Mouse (Mus musculus) midbrain, embryonic 11.5 days (tissue): ENCODE results near the gene Cdkn1a. TPM values are rescaled to one million over a fixed set of nuclear protein-coding genes. Genes with fewer than 3 reads are reported as not detected.
"Not testable (repeated sequence)": the region's sequence is repeated elsewhere in the genome, so short reads cannot be mapped to it uniquely, and the experiment has no call there.

Experiments
- ATAC-seq: fragments of 200-750 bp; cut with Nextera tagmentation; 2 replicates; pipeline ENCODE4 v1.8.0; 2017; ENCODE audit warnings: moderate TSS enrichment, moderate library complexity; ENCODE audit not compliant: low FRiP score
- DNase-seq: peaks from one replicate; pipeline ENCODE4 v3.0.0; 2015; ENCODE audit warnings: low spot score; ENCODE audit errors: missing footprints
- H3K27ac ChIP-seq: fragments of 300-500 bp; sonication (generic); 2 replicates; pipeline ENCODE4 v1.5.1; 2014; ENCODE audit warnings: low read depth, low read length
- H3K27me3 ChIP-seq: fragments of 300-500 bp; sonication (generic); 2 replicates; pipeline ENCODE4 v1.6.1; 2014; ENCODE audit warnings: mild to moderate bottlenecking, low read length, moderate library complexity, mixed read lengths; ENCODE audit not compliant: control insufficient read depth, insufficient read depth
- H3K36me3 ChIP-seq: fragments of 300-500 bp; sonication (generic); 2 replicates; pipeline ENCODE4 v1.6.1; 2014; ENCODE audit warnings: mild to moderate bottlenecking, low read length, moderate library complexity, mixed read lengths; ENCODE audit not compliant: control insufficient read depth, insufficient read depth
- H3K4me1 ChIP-seq: fragments of 300-500 bp; sonication (generic); 2 replicates; pipeline ENCODE4 v1.6.1; 2014; ENCODE audit warnings: low read length; ENCODE audit not compliant: control insufficient read depth, insufficient read depth
- H3K4me2 ChIP-seq: fragments of 300-500 bp; sonication (generic); 2 replicates; pipeline ENCODE4 v1.6.1; 2014; ENCODE audit warnings: mild to moderate bottlenecking, moderate library complexity
- H3K4me3 ChIP-seq: fragments of 300-500 bp; sonication (generic); 2 replicates; pipeline ENCODE4 v1.5.1; 2014; ENCODE audit warnings: low read depth, low read length
- H3K9ac ChIP-seq: fragments of 300-500 bp; sonication (generic); 2 replicates; pipeline ENCODE4 v1.6.1; 2014; ENCODE audit warnings: low read length
- H3K9me3 ChIP-seq: fragments of 300-500 bp; sonication (generic); 2 replicates; pipeline ENCODE4 v1.6.1; 2016; ENCODE audit warnings: low read length; ENCODE audit not compliant: control insufficient read depth
- WGBS: fragments of 180-500 bp; shearing (Covaris S2); extraction: QIAGEN DNeasy Blood & Tissue Kit; methylation state at CpG from one replicate; pipeline ENCODE4 v1.1.7; 2014; 5-methylcytosine and 5-hydroxymethylcytosine counted together
- polyA plus RNA-seq: library from polyadenylated mRNA; unstranded; fragments of >200 nt; fragmentation: Nextera tagmentation; extraction: Ambion mirVana; gene quantifications from 2 replicates; pipeline ENCODE4 v1.2.1, GENCODE M21; 2014

The Cdkn1a gene
- polyA plus RNA-seq, 1 experiment from 2014 or later, result 16.1 TPM

DNA sequence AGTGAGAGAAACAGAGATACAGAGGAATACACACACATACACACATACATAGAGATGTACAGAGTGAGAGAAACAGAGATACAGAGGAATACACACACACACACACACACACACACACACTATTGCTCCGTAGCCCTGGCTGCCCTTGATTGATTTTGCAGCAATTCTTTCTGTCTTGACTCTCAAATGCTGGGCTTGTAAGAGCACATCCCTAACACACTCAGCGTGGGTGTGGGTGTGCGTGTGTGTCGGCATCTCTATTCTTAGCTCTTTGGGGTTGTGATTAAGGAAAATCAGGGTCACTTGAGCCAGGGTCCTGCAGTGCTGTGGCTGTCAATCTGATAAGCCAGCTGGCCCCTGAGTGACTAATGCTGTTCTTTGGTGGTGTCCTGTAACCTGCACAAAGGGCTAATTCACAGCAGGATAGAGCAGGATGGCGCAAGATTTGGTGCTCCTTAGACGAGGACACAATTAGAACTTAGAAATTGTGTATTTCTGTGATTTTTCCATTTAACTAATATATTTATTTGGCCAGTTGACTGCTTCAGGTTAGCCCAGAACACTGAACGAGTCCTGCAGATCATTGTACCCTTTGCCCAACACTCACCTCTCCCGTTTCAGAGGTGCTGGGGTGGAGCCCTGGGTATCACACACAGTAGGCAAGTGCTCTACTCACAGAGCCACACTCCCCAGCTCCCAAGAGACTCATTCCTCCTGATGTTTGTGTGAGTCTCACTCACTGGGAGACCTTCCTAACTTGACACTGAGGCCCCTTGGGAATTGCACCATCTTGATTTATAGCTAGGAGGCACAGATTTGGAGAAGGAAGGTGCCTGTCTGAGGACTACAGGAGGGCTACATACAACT, 27.4 kb upstream of the Cdkn1a start:
- Histone ChIP-seq H3K36me3 (no peaks in the 10 kb centered on the region), H3K9me3 (no peaks in the 10 kb centered on the region), H3K9ac (no peak overlapping the region), H3K4me1 (0 out of 2 replicates have a peak, but pooled peaks cover 2% of the 10 kb centered on the region), H3K4me3 (no peak overlapping the region), H3K27ac (no peak overlapping the region), H3K4me2 (no peak overlapping the region), H3K27me3 (no peaks in the 10 kb centered on the region)
- DNase-seq (peak; percentile 81), ATAC-seq (no peak)
- WGBS, result 54% methylated on average over 8 of the region's 8 CpGs

DNA sequence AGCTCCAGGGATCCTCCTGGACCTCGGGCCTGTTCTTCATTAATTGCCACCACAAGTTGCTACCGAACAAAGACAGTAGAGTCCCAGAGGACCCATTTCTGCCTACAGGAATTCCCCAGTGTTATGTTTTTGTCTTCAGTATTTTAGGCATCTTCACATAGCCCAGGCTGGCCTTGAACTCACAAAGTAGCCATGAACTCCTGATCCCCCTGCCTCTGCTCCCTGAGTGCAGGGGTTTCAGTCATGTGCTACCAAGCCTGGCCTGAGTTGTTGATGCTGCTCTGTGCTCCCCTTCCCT, 26.8 kb upstream of the Cdkn1a start:
- no peak overlapping the region for H3K4me2 ChIP-seq
- 0 out of 2 replicates have a peak, but pooled peaks cover 2% of the 10 kb centered on the region for H3K4me1 ChIP-seq
- H3K27ac ChIP-seq, result no peak overlapping the region
- WGBS, result 78% methylated on average over 2 of the region's 2 CpGs
- no peaks in the 10 kb centered on the region for H3K27me3 ChIP-seq
- DNase-seq (peak; percentile 73), ATAC-seq (no peak)
- no peaks in the 10 kb centered on the region for H3K36me3 ChIP-seq
- no peaks in the 10 kb centered on the region for H3K9me3 ChIP-seq
- H3K9ac ChIP-seq, result no peak overlapping the region
- no peak overlapping the region for H3K4me3 ChIP-seq

DNA sequence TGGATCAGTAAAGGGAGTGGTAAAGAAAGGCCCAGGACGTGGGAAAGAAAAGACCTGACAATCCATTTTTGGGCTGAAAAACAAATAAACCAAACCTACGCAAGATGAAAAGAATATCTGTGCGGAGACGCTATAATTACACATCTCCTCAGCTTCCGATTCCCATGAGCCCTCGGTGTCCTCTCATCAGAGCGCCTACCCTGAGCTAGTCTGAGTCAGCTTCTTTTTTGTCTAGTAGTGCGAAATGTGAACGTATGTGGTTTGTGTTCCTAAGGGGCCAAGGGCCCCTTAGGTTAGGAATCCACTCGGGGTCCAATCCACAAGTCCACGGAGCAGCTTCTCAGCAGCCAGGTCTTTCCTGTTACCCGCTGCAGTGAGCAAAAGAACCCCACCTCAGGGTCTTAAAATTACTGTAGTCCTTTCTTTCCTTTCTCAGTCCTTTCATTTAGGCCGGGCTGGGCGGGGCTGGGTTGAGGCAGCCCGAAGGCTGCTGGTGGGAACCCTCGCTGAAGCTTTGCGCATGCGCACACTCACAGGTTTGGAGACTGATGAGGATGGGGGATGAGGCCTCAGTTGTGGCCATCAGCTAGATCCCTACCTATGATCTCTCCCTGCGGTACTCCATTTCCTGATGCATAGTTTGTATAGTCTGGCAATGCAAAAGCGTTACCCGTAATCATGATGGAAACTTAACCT, 25.4 kb upstream of the Cdkn1a start:
- Histone ChIP-seq H3K27me3 (no peaks in the 10 kb centered on the region), H3K36me3 (no peaks in the 10 kb centered on the region), H3K9me3 (no peaks in the 10 kb centered on the region), H3K4me3 (no peak overlapping the region), H3K27ac (no peak overlapping the region), H3K4me1 (0 out of 2 replicates have a peak, but pooled peaks cover 2% of the 10 kb centered on the region), H3K9ac (no peak overlapping the region), H3K4me2 (no peak overlapping the region)
- 83% methylated on average over 21 of the region's 21 CpGs for WGBS
- ATAC-seq, result no peak
- peak; percentile 73 for DNase-seq

DNA sequence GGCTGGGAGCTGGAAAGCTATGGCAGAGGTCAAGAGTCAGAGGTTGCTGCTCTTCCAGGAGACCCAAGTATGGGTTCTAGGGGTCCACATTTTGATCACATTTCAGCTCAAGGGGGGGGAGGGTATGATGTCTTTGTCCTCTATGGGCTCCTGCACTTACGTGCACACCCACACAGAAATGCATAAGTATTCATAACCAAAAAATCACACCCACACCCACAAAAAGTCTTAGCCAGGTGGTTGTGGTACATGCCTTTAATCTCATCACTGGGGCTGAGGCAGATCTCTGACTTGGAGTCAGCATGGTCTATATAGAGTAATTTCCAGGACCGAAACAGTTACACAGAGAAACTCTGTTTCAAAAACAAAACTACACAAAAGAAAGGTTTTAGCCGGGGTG, 24.8 kb upstream of the Cdkn1a start:
- ATAC-seq (no peak), DNase-seq (no peak)
- Histone ChIP-seq H3K9ac (no peak overlapping the region), H3K27ac (no peak overlapping the region), H3K27me3 (no peaks in the 10 kb centered on the region), H3K36me3 (no peaks in the 10 kb centered on the region), H3K4me2 (no peak overlapping the region), H3K4me1 (0 out of 2 replicates have a peak, but pooled peaks cover 2% of the 10 kb centered on the region), H3K4me3 (no peak overlapping the region), H3K9me3 (no peaks in the 10 kb centered on the region)
- 93% methylated on average over 3 of the region's 3 CpGs for WGBS

DNA sequence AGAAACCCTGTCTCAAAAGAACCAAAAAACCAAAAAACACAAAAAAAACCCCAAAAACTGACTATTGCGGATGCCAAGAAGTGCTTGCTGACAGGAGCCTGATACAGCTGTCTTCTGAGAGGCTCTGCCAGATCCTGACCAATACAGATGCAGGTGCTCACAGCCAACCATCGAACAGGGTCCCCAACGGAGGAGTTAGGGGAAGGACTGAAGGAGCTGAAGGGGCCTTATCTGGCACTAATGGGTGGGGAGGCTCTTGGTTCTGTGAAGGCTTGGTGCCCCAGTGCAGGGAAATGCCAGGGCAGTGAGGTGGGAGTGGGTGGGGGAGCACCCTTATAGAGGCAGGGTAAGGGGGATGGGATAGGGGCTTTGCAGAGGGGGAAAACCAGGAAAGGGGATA, 23.4 kb upstream of the Cdkn1a start:
- H3K27ac ChIP-seq, ATAC-seq: not testable (repeated sequence)

DNA sequence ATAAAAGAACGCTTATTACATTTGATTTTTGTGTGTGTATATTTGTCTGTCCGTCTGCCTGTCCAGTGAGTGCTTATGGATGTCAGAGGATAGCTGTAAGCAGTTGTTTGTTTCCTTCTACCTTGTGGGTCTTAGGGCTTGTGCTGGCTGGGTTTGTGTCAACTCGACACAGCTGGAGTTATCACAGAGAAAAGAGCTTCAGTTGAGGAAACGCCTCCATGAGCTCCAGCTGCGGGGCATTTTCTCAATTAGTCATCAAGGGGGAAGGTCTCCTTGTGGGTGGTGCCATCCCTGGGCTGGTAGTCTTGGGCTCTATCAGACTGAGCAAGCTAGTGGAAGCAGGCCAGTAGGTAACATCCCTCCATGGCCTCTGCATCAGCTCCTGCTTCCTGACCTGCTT, 22.9 kb upstream of the Cdkn1a start:
- ATAC-seq (no peak), DNase-seq (no peak)
- no peaks in the 10 kb centered on the region for H3K27me3 ChIP-seq
- WGBS, result 49% methylated on average over 5 of the region's 5 CpGs
- H3K4me2 ChIP-seq, result no peak overlapping the region
- H3K9me3 ChIP-seq, result no peaks in the 10 kb centered on the region
- no peak overlapping the region for H3K9ac ChIP-seq
- H3K36me3 ChIP-seq, result no peaks in the 10 kb centered on the region
- H3K4me1 ChIP-seq, result peaks cover 3% of the 10 kb centered on the region
- no peak overlapping the region for H3K4me3 ChIP-seq
- H3K27ac ChIP-seq, result no peak overlapping the region

More for the DNA sequence above, 23.4 kb upstream of the Cdkn1a start:
- H3K36me3 ChIP-seq, H3K4me3 ChIP-seq, H3K9ac ChIP-seq, H3K4me2 ChIP-seq, H3K4me1 ChIP-seq, H3K27me3 ChIP-seq, H3K9me3 ChIP-seq: not testable (repeated sequence)
- peak; percentile 69 for DNase-seq
- WGBS, result 94% methylated on average over 3 of the region's 3 CpGs

DNA sequence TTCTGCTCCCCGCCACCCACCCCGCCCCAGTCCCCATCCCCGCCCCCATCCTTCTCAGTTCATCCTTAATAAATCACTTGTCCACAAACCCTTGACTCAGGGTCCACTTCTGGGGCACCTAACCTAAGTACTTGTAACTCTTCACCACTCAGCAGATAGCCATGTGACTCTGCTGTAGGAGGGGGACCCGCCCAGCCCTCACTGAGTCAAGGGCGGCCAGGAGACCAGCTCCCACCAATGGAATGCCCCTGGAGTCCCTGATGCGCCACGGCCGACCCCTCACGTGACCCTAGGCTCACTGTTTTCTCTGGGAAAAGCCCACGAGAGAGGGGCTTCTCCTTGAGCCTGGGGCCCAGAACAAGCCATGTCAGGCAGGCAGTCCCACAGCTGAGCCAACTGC, 21.7 kb upstream of the Cdkn1a start:
- peak; percentile 64 for DNase-seq
- no peak overlapping the region for H3K4me3 ChIP-seq
- H3K4me1 ChIP-seq, result peaks cover 5% of the 10 kb centered on the region
- no peaks in the 10 kb centered on the region; the same call in 1 of the 2 replicates for H3K27me3 ChIP-seq
- no peak overlapping the region for H3K4me2 ChIP-seq
- no peak overlapping the region for H3K27ac ChIP-seq
- H3K9ac ChIP-seq, result no peak overlapping the region
- no peak for ATAC-seq
- H3K9me3 ChIP-seq, result no peaks in the 10 kb centered on the region
- WGBS, result 74% methylated on average over 10 of the region's 10 CpGs
- H3K36me3 ChIP-seq, result no peaks in the 10 kb centered on the region

DNA sequence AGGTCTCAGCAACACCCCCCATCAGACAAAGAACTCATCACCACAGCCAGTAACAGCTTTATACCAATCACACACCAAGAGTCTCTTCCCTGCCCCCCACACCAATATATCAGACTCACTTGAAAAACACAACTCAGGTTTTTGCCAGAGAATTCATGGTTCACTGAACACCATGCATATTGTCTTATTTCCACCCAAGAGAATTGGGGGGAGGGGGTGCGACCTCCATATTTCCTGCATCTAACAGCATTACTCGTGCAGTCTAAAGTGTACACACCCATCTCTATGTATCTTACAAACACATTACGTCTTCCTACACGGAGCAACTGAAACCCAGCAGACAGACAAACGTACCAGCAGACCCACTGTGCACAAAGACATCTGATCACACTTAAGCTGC, 19.0 kb upstream of the Cdkn1a start:
- H3K36me3 ChIP-seq, result no peaks in the 10 kb centered on the region
- no peak overlapping the region for H3K9ac ChIP-seq
- ATAC-seq, result no peak
- H3K9me3 ChIP-seq, result no peaks in the 10 kb centered on the region
- peak; percentile 53 for DNase-seq
- no peak overlapping the region for H3K27ac ChIP-seq
- 85% methylated on average over 5 of the region's 5 CpGs for WGBS
- no peak overlapping the region for H3K4me2 ChIP-seq
- no peak overlapping the region for H3K4me3 ChIP-seq
- H3K4me1 ChIP-seq, result peaks cover 5% of the 10 kb centered on the region
- no peaks in the 10 kb centered on the region; the same call in 1 of the 2 replicates for H3K27me3 ChIP-seq

DNA sequence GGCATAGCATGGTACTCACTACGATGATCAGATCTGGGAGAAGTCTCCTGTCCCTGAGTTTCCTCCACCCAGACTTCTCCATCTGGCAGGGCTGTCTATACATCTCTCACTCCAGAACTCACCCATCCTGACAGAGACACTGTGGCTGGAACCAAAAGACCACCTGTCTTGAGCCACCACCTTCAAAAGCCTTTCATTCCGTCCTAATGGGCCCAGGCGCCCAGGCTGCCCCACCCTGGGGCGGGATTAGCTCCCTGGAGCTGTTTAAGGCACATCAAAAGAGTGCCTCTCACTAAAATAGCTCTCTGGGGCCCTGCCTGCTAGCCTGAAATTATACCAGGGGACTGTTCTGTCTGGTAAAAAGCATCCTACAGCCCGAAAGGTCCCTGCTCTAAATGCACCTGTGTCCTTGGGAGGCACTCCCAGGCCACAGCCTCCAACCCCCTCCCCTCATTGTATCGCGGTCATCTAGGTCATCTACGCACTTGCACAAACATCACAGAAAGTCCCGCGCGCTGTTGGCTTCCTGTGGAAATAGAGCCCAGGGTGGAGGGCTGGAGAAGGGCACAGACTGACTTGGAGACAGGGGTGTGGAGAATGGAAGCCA, 18.0 kb upstream of the Cdkn1a start:
- H3K4me1 ChIP-seq, result peaks cover 5% of the 10 kb centered on the region
- no peaks in the 10 kb centered on the region for H3K9me3 ChIP-seq
- H3K4me3 ChIP-seq, result no peak overlapping the region
- no peak overlapping the region for H3K4me2 ChIP-seq
- DNase-seq (peak; percentile 77), ATAC-seq (no peak)
- H3K27me3 ChIP-seq, result no peaks in the 10 kb centered on the region; the same call in 1 of the 2 replicates
- 27% methylated on average over 11 of the region's 11 CpGs for WGBS
- no peaks in the 10 kb centered on the region for H3K36me3 ChIP-seq
- no peak overlapping the region for H3K9ac ChIP-seq
- no peak overlapping the region for H3K27ac ChIP-seq
